Mouse (Mus musculus) heart, adult 2 months (tissue): Measurements from ENCODE around the gene Pear1. TPM values are rescaled to one million over a fixed set of nuclear protein-coding genes. Genes with fewer than 3 reads are reported as not detected.
A peak's percentile ranks its signal among the peaks of the same experiment; 100 is the strongest.

Source experiments
- DNase-seq, 2 experiments: peaks; one replicate each; pipeline ENCODE4 v3.0.0; 2021
- H3K27ac ChIP-seq: fragments of 200-600 bp; 2 replicates; pipeline ENCODE4 v1.8.1; 2022
- H3K27me3 ChIP-seq: fragments of 200-500 bp; 2 replicates; pipeline ENCODE4 v1.6.1; 2012; ENCODE audit warnings: mild to moderate bottlenecking, low read length, inconsistent platforms, mixed read lengths; ENCODE audit not compliant: control insufficient read depth, insufficient read depth
- H3K36me3 ChIP-seq: fragments of 200-500 bp; 2 replicates; pipeline ENCODE4 v1.6.1; 2012; ENCODE audit warnings: low read length, inconsistent platforms; ENCODE audit not compliant: control insufficient read depth, insufficient read depth
- H3K4me1 ChIP-seq: fragments of 200-500 bp; 2 replicates; pipeline ENCODE4 v1.6.1; 2011; ENCODE audit warnings: low read length; ENCODE audit not compliant: control insufficient read depth, insufficient read depth
- H3K4me3 ChIP-seq: fragments of 200-600 bp; 2 replicates; pipeline ENCODE4 v1.8.1; 2022
- H3K79me2 ChIP-seq: fragments of 200-500 bp; replicated peaks from 2 replicates; pipeline ENCODE4 v1.6.1; 2012; ENCODE audit warnings: mild to moderate bottlenecking, inconsistent platforms, low read length, moderate library complexity, mixed read lengths; ENCODE audit not compliant: control insufficient read depth, insufficient read depth
- H3K9ac ChIP-seq: fragments of 200-500 bp; 2 replicates; pipeline ENCODE4 v1.6.1; 2012; ENCODE audit warnings: low read depth, mild to moderate bottlenecking, control low read depth, inconsistent platforms, low read length, mixed read lengths
- CTCF ChIP-seq: fragments of 200-600 bp; IDR thresholded peaks from 2 replicates; pipeline ENCODE4 v1.8.1; 2022; ENCODE audit warnings: antibody characterized with exemption, mild to moderate bottlenecking, moderate library complexity
- EP300 ChIP-seq: fragments of 200-500 bp; IDR thresholded peaks from 2 replicates; pipeline ENCODE4 v1.6.1; 2011; ENCODE audit warnings: low read depth, low read length, control low read depth; ENCODE audit not compliant: insufficient read depth
- POLR2A ChIP-seq: fragments of 200-500 bp; IDR thresholded peaks from 2 replicates; pipeline ENCODE4 v1.6.1; 2011; ENCODE audit warnings: mild to moderate bottlenecking, low read depth, low read length, control low read depth; ENCODE audit not compliant: insufficient read depth
- WGBS: fragments of 180-500 bp; shearing (Covaris S2); methylation state at CpG from one replicate; pipeline ENCODE4 v1.1.7; 2018; 5-methylcytosine and 5-hydroxymethylcytosine counted together
- intact Hi-C: fragments of 180-260 bp; cut with DNase I; formaldehyde crosslinking; loops from one replicate; pipeline ENCODE4 v1.15.1; 2025
- polyA plus RNA-seq: library from polyadenylated mRNA; depleted of rRNA; stranded (reverse); fragments of >200 nt; gene quantifications from 2 replicates; pipeline ENCODE4 v1.2.3, GENCODE M21; 2012
- total RNA-seq, 2 experiments: library from RNA; stranded (reverse); gene quantifications; 2 replicates each; pipeline ENCODE4 v1.2.3; 2021

Pear1 gene
- total and polyA plus RNA-seq, 3 experiments: 17.1 to 42.5 (median 18.7) TPM

- H3K4me3 ChIP-seq: peak overlapping the region; percentile 63
- peak; percentile 65 to 71 for DNase-seq
- H3K27ac ChIP-seq: peak overlapping the region; percentile 93
- peak overlapping the region; percentile 73 for H3K9ac ChIP-seq
- intact Hi-C loops: loop anchor here (2.0 to 10.0 kb wide), 2 partner anchors 19 to 207 kb away; partner anchors contain the start of genes Lrrc71 and Nes
- WGBS: 30% methylated on average over 8 of the region's 8 CpGs
- H3K79me2 ChIP-seq: no peaks in the 10 kb centered on the region
- no peaks in the 10 kb centered on the region for H3K27me3 ChIP-seq
- peak; percentile 65; the same call in 1 of the 2 replicates for TF ChIP-seq EP300
- no peak for TF ChIP-seq CTCF
- peak; percentile 49 for TF ChIP-seq POLR2A
- no peaks in the 10 kb centered on the region for H3K36me3 ChIP-seq
- H3K4me1 ChIP-seq: peaks cover 14% of the 10 kb centered on the region
These were observed 56.3 kb downstream of the Pear1 start for GRCm38 (mm10) chr3:87767764-87768163.

- Histone ChIP-seq H3K36me3 (no peaks in the 10 kb centered on the region), H3K4me3 (peak overlapping the region; percentile 40), H3K27ac (peak overlapping the region; percentile 93), H3K4me1 (peaks cover 15% of the 10 kb centered on the region), H3K9ac (peak overlapping the region; percentile 11), H3K27me3 (no peaks in the 10 kb centered on the region), H3K79me2 (no peaks in the 10 kb centered on the region)
- TF ChIP-seq POLR2A: no peak
- no peak for TF ChIP-seq CTCF
- no peak for TF ChIP-seq EP300
- no peak for DNase-seq
- 75% methylated on average over 3 of the region's 3 CpGs for WGBS
- intact Hi-C loops: loop anchor here (10.0 kb wide), 1 partner anchor 209 kb away; the partner anchor contains the start of gene Nes
These were observed 57.8 kb downstream of the Pear1 start for GRCm38 (mm10) chr3:87766284-87766667.

- WGBS: 44% methylated on average over 5 of the region's 5 CpGs
- H3K4me1 ChIP-seq: peaks cover 16% of the 10 kb centered on the region
- DNase-seq: peak in 1 of 2 experiments; percentile 52
- peak overlapping the region; percentile 40 for H3K4me3 ChIP-seq
- H3K9ac ChIP-seq: peak overlapping the region; percentile 11
- TF ChIP-seq POLR2A (peak; percentile 48; the same call in 1 of the 2 replicates), EP300 (no peak)
- H3K79me2 ChIP-seq: no peaks in the 10 kb centered on the region
- H3K27me3 ChIP-seq: no peaks in the 10 kb centered on the region
- H3K27ac ChIP-seq: peak overlapping the region; percentile 93
- H3K36me3 ChIP-seq: no peaks in the 10 kb centered on the region
- intact Hi-C loops: loop anchor here (10.0 kb wide), 1 partner anchor 209 kb away; the partner anchor contains the start of gene Nes
These were observed 58.3 kb downstream of the Pear1 start for GRCm38 (mm10) chr3:87765631-87766283.

DNA sequence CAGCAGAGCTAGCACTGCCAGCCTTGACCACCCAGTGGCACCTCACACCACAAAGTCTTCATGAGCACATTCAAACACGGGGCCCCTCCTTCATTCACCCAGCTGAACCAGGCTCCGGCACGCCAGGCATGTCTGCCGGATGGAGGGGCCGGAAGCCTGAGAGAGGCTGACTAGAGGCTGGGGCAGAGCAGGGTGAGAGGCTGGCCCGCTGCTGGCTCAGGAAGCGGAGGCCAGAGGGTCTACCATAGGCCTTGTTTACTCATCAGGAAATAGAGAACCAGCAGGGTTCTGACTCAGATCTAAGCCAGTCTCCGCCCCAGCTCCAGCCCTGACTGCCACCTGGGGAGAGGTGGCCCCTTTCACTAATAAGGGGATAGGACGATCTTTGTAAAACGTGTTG lies 59.0 kb downstream of the Pear1 start:
- H3K4me3 ChIP-seq: peak overlapping the region; percentile 40
- peaks cover 18% of the 10 kb centered on the region for H3K4me1 ChIP-seq
- no peak for TF ChIP-seq CTCF
- peak; percentile 12; the same call in 1 of the 2 replicates for TF ChIP-seq EP300
- 0 out of 2 replicates have a peak, but pooled peaks have one; percentile 14 for TF ChIP-seq POLR2A
- no peaks in the 10 kb centered on the region for H3K27me3 ChIP-seq
- peak overlapping the region; percentile 20; the same call in 1 of the 2 replicates for H3K9ac ChIP-seq
- peak overlapping the region; percentile 93 for H3K27ac ChIP-seq
- H3K79me2 ChIP-seq: no peaks in the 10 kb centered on the region
- intact Hi-C loops: loop anchor here (10.0 kb wide), 1 partner anchor 210 kb away; the partner anchor contains the start of gene Nes
- WGBS: 24% methylated on average over 10 of the region's 10 CpGs
- no peaks in the 10 kb centered on the region for H3K36me3 ChIP-seq
- DNase-seq: peak; percentile 70 to 78

- TF ChIP-seq CTCF (no peak), EP300 (no peak), POLR2A (no peak)
- Histone ChIP-seq H3K27me3 (no peaks in the 10 kb centered on the region), H3K4me1 (peaks cover 18% of the 10 kb centered on the region), H3K4me3 (peak overlapping the region; percentile 40), H3K79me2 (no peaks in the 10 kb centered on the region), H3K27ac (peak overlapping the region; percentile 93), H3K9ac (peak overlapping the region; percentile 20), H3K36me3 (no peaks in the 10 kb centered on the region)
- peak in 1 of 2 experiments; percentile 38 for DNase-seq
- WGBS: 13% methylated on average over 10 of the region's 10 CpGs
- intact Hi-C loops: loop anchor here (10.0 kb wide), 1 partner anchor 210 kb away; the partner anchor contains the start of gene Nes
These were observed 59.6 kb downstream of the Pear1 start for GRCm38 (mm10) chr3:87764506-87764905.
